ENCODE assay signal across 10 mouse cellular contexts in the genomic region with DNA sequence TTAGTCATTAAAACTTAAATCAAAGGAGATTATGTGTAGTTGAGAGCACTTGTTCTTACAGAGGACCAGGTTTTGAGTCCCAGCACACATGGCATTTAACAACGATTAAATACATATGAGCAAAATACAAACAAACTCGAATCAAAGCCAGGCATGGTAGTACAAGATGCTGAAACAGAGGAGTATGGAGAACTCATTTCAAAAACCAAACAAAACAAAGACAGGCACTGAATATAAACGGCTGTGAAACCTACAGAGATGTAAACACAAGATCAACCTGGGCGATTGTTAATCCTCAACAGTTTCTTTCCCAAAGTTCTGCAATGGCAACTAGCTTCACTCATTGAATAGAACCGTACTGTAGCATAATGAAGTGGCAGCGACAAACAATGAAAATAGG. TPM values are rescaled to one million over a fixed set of nuclear protein-coding genes. Genes with fewer than 3 reads are reported as not detected.
DNase-seq lines count a peak whose midpoint lies in the region; ATAC-seq and TF ChIP-seq lines count a peak whose summit lies in the region.
"Had no signal": no experiment of that assay in that cellular context is flagged by ENCODE, and none has a peak within 500 bp of the region (broad histone marks: within the 10 kb centered on the region; RNA-seq: fewer than 3 reads in every experiment).

No protein-coding gene starts in this region.

- ATAC-seq in kidney, embryonic 16.5 days (ENCODE audit: low FRiP score, low TSS enrichment) = no peak
- no peak for ATAC-seq in embryonic facial prominence, embryonic 14.5 days (ENCODE audit: low read depth)
- ATAC-seq in intestine, embryonic 16.5 days = no peak
- ATAC-seq: Patski had no signal

- H3K4me3 ChIP-seq in kidney, embryonic 16.5 days (ENCODE audit: low read length) = peak overlapping the region; percentile 85
- H3K4me3 ChIP-seq in embryonic facial prominence, embryonic 14.5 days (ENCODE audit: low read depth, low read length) = peak overlapping the region; percentile 91
- H3K4me3 ChIP-seq in intestine, embryonic 16.5 days (ENCODE audit: low read length) = peak overlapping the region; percentile 91
- peak overlapping the region; percentile 46 for H3K4me3 ChIP-seq in myocyte

- H3K79me2 ChIP-seq in myocyte (ENCODE audit: control insufficient read depth, insufficient read depth) = peaks cover 63% of the 10 kb centered on the region

- H3K9me3 ChIP-seq in kidney, embryonic 16.5 days (ENCODE audit: low read length) = no peaks in the 10 kb centered on the region
- H3K9me3 ChIP-seq in embryonic facial prominence, embryonic 14.5 days (ENCODE audit: control insufficient read depth, low read length) = 0 out of 2 replicates have a peak, but pooled peaks cover 4% of the 10 kb centered on the region
- no peaks in the 10 kb centered on the region for H3K9me3 ChIP-seq in intestine, embryonic 16.5 days (ENCODE audit: control insufficient read depth, low read length)

- H3K4me1 ChIP-seq in kidney, embryonic 16.5 days (ENCODE audit: insufficient read depth, low read length) = peaks cover 13% of the 10 kb centered on the region
- peaks cover 5% of the 10 kb centered on the region; the same call in 1 of the 2 replicates for H3K4me1 ChIP-seq in embryonic facial prominence, embryonic 14.5 days (ENCODE audit: control insufficient read depth, insufficient read depth, low read length)
- peaks cover 4% of the 10 kb centered on the region for H3K4me1 ChIP-seq in intestine, embryonic 16.5 days (ENCODE audit: control insufficient read depth, insufficient read depth, low read length)

- H3K27me3 ChIP-seq in kidney, embryonic 16.5 days (ENCODE audit: insufficient read depth, low read length) = no peaks in the 10 kb centered on the region
- no peaks in the 10 kb centered on the region for H3K27me3 ChIP-seq in embryonic facial prominence, embryonic 14.5 days (replicated peaks; ENCODE audit: control insufficient read depth, insufficient read depth, low read length)
- H3K27me3 ChIP-seq in intestine, embryonic 16.5 days (replicated peaks; ENCODE audit: control insufficient read depth, insufficient read depth, low read length) = no peaks in the 10 kb centered on the region
- H3K27me3 ChIP-seq in myocyte (ENCODE audit: control insufficient read depth, insufficient read depth, insufficient read length) = no peaks in the 10 kb centered on the region
- H3K27me3 ChIP-seq: Patski had no signal

- peaks cover 7% of the 10 kb centered on the region; the same call in 1 of the 2 replicates for H3K36me3 ChIP-seq in kidney, embryonic 16.5 days (ENCODE audit: insufficient read depth, low read length)
- H3K36me3 ChIP-seq in embryonic facial prominence, embryonic 14.5 days (ENCODE audit: control insufficient read depth, insufficient read depth, low read length) = peaks cover 4% of the 10 kb centered on the region; the same call in 1 of the 2 replicates
- H3K36me3 ChIP-seq in intestine, embryonic 16.5 days (ENCODE audit: control insufficient read depth, insufficient read depth, low read length) = no peaks in the 10 kb centered on the region
- H3K36me3 ChIP-seq in myocyte (ENCODE audit: control insufficient read depth, insufficient read depth) = no peaks in the 10 kb centered on the region

- 33% methylated on average over 6 of the region's 6 CpGs for WGBS in kidney, embryonic 16.5 days
- 32% methylated on average over 6 of the region's 6 CpGs for WGBS in embryonic facial prominence, embryonic 14.5 days
- WGBS in intestine, embryonic 16.5 days = 17% methylated on average over 6 of the region's 6 CpGs

- H3K4me2 ChIP-seq in kidney, embryonic 16.5 days (replicated peaks; ENCODE audit: low read depth, low read length) = peak overlapping the region; percentile 68
- H3K4me2 ChIP-seq in embryonic facial prominence, embryonic 14.5 days (ENCODE audit: low read depth, low read length) = peak overlapping the region; percentile 82
- peak overlapping the region; percentile 77 for H3K4me2 ChIP-seq in intestine, embryonic 16.5 days (ENCODE audit: low read depth, low read length)
- peak overlapping the region; percentile 93 for H3K4me2 ChIP-seq in myocyte (ENCODE audit: low read depth)

- no peak for TF ChIP-seq POLR2A in myocyte (IDR thresholded peaks at IDR 0.05; ENCODE audit: insufficient read length, low read depth)

- no peak for DNase-seq in kidney, postnatal 36 days
- no peak for DNase-seq in embryonic facial prominence, embryonic 14.5 days (ENCODE audit: low spot score)
- DNase-seq in cerebellum, adult 18-20 months = no peak
- no peak for DNase-seq in frontal cortex, adult 2 months (ENCODE audit: extremely low spot score in 1 of 2, low spot score in 1 of 2)
- no peak for DNase-seq in cerebellum, postnatal 4 days (ENCODE audit: low spot score in 2 of 2)
- DNase-seq: lung, postnatal 14 days had no signal

- no peak overlapping the region for H3ac ChIP-seq in myocyte (ENCODE audit: control insufficient read depth, insufficient read length)

- peak overlapping the region; percentile 52; the same call in 1 of the 2 replicates for H3K9ac ChIP-seq in kidney, embryonic 16.5 days (replicated peaks; ENCODE audit: low read length)
- peak overlapping the region; percentile 88 for H3K9ac ChIP-seq in embryonic facial prominence, embryonic 14.5 days (ENCODE audit: low read depth, low read length)
- H3K9ac ChIP-seq in intestine, embryonic 16.5 days (ENCODE audit: low read depth, low read length) = no peak overlapping the region

- H3K27ac ChIP-seq in kidney, embryonic 16.5 days (ENCODE audit: low read length) = no peak overlapping the region
- H3K27ac ChIP-seq in embryonic facial prominence, embryonic 14.5 days (replicated peaks; ENCODE audit: low read depth, low read length) = no peak overlapping the region
- H3K27ac ChIP-seq in intestine, embryonic 16.5 days (ENCODE audit: low read length) = no peak overlapping the region

TF ChIP-seq in myocyte, 11 proteins besides CTCF, POLR2A, EP300 and RAD21:
- TF ChIP-seq SRF (IDR thresholded peaks at IDR 0.05; ENCODE audit: control insufficient read depth, insufficient read length, low read depth) = no peak
- TF ChIP-seq MAX (IDR thresholded peaks at IDR 0.05; ENCODE audit: low read depth) = no peak
- no peak for TF ChIP-seq USF1 (IDR thresholded peaks at IDR 0.05; ENCODE audit: low read depth)
- no peak for TF ChIP-seq E2F4 (IDR thresholded peaks at IDR 0.05; ENCODE audit: insufficient read depth)
- no peak for TF ChIP-seq TCF12 (IDR thresholded peaks at IDR 0.05; ENCODE audit: insufficient read depth, poor library complexity, severe bottlenecking)

RNA-seq across cellular contexts. Expression of gene March6, which starts 1.8 kb away (rescaled TPM):
- 37.4 and 37.7 TPM in 2 replicates for polyA plus RNA-seq in kidney, embryonic 16.5 days (2015; fragmentation: Nextera tagmentation; extraction: Ambion mirVana)
- 33.8 and 35.5 TPM in 2 replicates for polyA plus RNA-seq in embryonic facial prominence, embryonic 14.5 days (2014; fragmentation: Nextera tagmentation; extraction: Ambion mirVana)
- 21.7 and 24.6 TPM in 2 replicates for polyA plus RNA-seq in intestine, embryonic 16.5 days (2015; fragmentation: Nextera tagmentation; extraction: Ambion mirVana)
- polyA plus RNA-seq in myocyte (2012; fragmentation: generic; extraction: Trizol) = 37.2 TPM
- polyA plus RNA-seq in frontal cortex, adult 2 months (2012; rRNA removed) = 81.3 and 95.9 TPM in 2 replicates

RNA-seq across cellular contexts. Expression of gene Cmbl, which starts 36.1 kb away (rescaled TPM):
- polyA plus RNA-seq in kidney, embryonic 16.5 days (2015; fragmentation: Nextera tagmentation; extraction: Ambion mirVana) = 21.3 and 22.6 TPM in 2 replicates
- polyA plus RNA-seq in embryonic facial prominence, embryonic 14.5 days (2014; fragmentation: Nextera tagmentation; extraction: Ambion mirVana) = 6.9 and 11.2 TPM in 2 replicates
- polyA plus RNA-seq in intestine, embryonic 16.5 days (2015; fragmentation: Nextera tagmentation; extraction: Ambion mirVana) = 60.9 and 74.5 TPM in 2 replicates
- 29.0 TPM for polyA plus RNA-seq in myocyte (2012; fragmentation: generic; extraction: Trizol)
- 22.5 and 22.7 TPM in 2 replicates for polyA plus RNA-seq in frontal cortex, adult 2 months (2012; rRNA removed)
